Mouse (Mus musculus) midbrain, embryonic 14.5 days (tissue): Measurements from ENCODE around the gene Inf2. TPM values are rescaled to one million over a fixed set of nuclear protein-coding genes. Genes with fewer than 3 reads are reported as not detected.

Experiments used
- ATAC-seq: fragments of 200-750 bp; cut with Nextera tagmentation; 2 replicates; pipeline ENCODE4 v1.8.0; 2017; ENCODE audit warnings: moderate number of reproducible peaks, moderate library complexity; ENCODE audit not compliant: low FRiP score, low TSS enrichment
- DNase-seq: peaks from one replicate; pipeline ENCODE4 v3.0.0-alpha.2; 2015
- H3K27ac ChIP-seq: fragments of 300-500 bp; sonication (generic); replicated peaks from 2 replicates; pipeline ENCODE4 v1.5.1; 2014; ENCODE audit warnings: mild to moderate bottlenecking, low read depth, low read length, moderate library complexity
- H3K27me3 ChIP-seq: fragments of 300-500 bp; sonication (generic); 2 replicates; pipeline ENCODE4 v1.6.1; 2014; ENCODE audit warnings: low read length, control low read depth, mixed read lengths; ENCODE audit not compliant: control insufficient read depth, insufficient read depth
- H3K36me3 ChIP-seq: fragments of 300-500 bp; sonication (generic); 2 replicates; pipeline ENCODE4 v1.6.1; 2014; ENCODE audit warnings: low read length, control low read depth; ENCODE audit not compliant: control insufficient read depth, insufficient read depth
- H3K4me1 ChIP-seq: fragments of 300-500 bp; sonication (generic); 2 replicates; pipeline ENCODE4 v1.6.1; 2014; ENCODE audit warnings: mild to moderate bottlenecking, antibody characterized with exemption, low read length, control low read depth; ENCODE audit not compliant: control insufficient read depth, insufficient read depth
- H3K4me2 ChIP-seq: fragments of 300-500 bp; sonication (generic); 2 replicates; pipeline ENCODE4 v1.6.1; 2014; ENCODE audit warnings: mild to moderate bottlenecking, low read length, moderate library complexity
- H3K4me3 ChIP-seq: fragments of 300-500 bp; sonication (generic); replicated peaks from 2 replicates; pipeline ENCODE4 v1.5.1; 2014; ENCODE audit warnings: low read depth, low read length
- H3K9ac ChIP-seq: fragments of 300-500 bp; sonication (generic); replicated peaks from 2 replicates; pipeline ENCODE4 v1.6.1; 2014; ENCODE audit warnings: mild to moderate bottlenecking, low read length, moderate library complexity
- H3K9me3 ChIP-seq: fragments of 300-500 bp; sonication (generic); 2 replicates; pipeline ENCODE4 v1.6.1; 2016; ENCODE audit warnings: low read length, control low read depth, mixed read lengths; ENCODE audit not compliant: control insufficient read depth
- WGBS: fragments of 180-500 bp; shearing (Covaris S2); extraction: QIAGEN DNeasy Blood & Tissue Kit; methylation state at CpG from one replicate; pipeline ENCODE4 v1.1.7; 2014; 5-methylcytosine and 5-hydroxymethylcytosine counted together
- polyA plus RNA-seq: library from polyadenylated mRNA; unstranded; fragments of >200 nt; fragmentation: Nextera tagmentation; extraction: Ambion mirVana; gene quantifications from 2 replicates; pipeline ENCODE4 v1.2.1, GENCODE M21; 2014

Gene Inf2
- polyA plus RNA-seq, 1 experiment from 2014 or later, result 1.6 TPM

DNA sequence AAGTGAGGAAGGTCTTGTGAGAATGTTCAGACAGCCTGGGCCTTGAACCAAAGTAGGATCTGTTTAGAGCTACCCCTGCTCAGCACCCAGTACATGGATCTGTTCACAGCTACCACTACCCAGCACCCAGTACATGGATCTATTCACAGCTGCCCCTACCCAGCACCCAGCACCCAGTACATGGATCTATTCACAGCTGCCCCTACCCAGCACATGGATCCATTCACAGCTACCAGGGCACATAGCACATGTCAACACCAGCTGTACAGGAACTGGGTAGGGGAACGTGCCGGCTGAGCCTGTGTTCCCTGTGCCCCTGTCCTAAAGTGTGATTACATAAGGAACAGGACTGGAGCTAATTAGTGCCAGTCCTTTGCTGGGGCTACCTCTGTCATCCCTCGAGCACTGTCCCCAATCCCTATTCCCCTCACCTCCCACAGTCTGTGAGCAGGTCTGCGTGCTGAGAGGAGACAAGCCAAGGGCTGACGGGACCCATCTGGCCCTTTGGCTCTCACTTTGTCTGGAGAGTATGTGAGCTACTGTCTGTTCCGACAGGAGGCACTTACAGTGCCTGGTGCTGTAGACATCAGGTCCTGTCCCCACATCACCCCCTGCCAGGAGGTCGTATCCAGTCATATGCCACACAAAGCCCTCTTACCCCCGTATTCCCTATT, 2.1 kb downstream of the Inf2 start:
- Histone ChIP-seq H3K4me1 (peaks cover 19% of the 10 kb centered on the region), H3K9ac (no peak overlapping the region), H3K9me3 (no peaks in the 10 kb centered on the region), H3K4me3 (no peak overlapping the region), H3K4me2 (no peak overlapping the region), H3K27me3 (peaks cover 39% of the 10 kb centered on the region), H3K27ac (no peak overlapping the region), H3K36me3 (no peaks in the 10 kb centered on the region)
- 83% methylated on average over 8 of the region's 8 CpGs for WGBS
- ATAC-seq, result no peak
- DNase-seq, result no peak

DNA sequence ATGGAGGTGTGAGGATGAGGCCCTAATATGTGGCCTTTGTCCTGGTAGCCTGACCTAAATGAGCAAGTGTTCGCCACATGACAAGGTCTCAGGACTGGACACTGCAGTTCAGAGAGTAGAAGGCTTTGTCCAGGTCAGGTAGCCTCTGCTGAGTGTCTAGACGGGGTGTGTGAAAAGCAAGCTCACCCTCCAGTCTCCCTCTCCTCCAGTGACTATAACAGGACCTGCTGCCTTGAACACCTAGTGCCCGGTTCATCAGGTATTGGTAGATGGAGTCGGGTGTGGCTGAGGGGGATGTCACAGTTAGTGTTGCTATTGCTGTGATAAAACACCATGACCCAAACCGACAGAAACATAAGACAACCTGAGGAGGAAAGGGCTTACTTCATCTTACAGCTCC, 2.7 kb downstream of the Inf2 start:
- 86% methylated on average over 5 of the region's 5 CpGs for WGBS
- ATAC-seq, result no peak
- H3K27me3 ChIP-seq, result peaks cover 39% of the 10 kb centered on the region

DNA sequence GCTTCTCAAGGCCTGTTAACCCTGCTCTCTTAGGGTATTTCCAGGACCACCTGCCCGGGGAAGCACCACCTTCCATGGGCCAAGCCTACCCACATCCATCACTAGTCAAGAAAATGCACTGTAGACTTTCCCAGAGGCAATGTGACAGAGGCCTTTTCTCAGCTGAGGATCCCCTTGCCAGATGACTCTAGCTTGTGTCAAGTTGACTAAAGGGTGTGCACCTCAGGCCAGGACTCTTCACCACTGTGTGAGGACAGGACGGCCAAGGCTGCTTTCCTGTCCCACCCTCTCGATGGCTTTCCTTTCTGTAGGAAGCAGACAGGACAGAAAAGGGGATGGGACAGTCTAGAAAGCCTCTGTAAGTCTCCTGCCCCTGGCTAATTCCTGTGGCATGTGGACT, 3.1 kb downstream of the Inf2 start:
- no peak overlapping the region for H3K4me3 ChIP-seq
- DNase-seq (no peak), ATAC-seq (no peak)
- WGBS, result 84% methylated on average over 3 of the region's 3 CpGs
- H3K9me3 ChIP-seq, result no peaks in the 10 kb centered on the region
- H3K4me1 ChIP-seq, result peaks cover 19% of the 10 kb centered on the region
- no peak overlapping the region for H3K27ac ChIP-seq
- no peaks in the 10 kb centered on the region for H3K36me3 ChIP-seq
- no peak overlapping the region for H3K9ac ChIP-seq
- peaks cover 39% of the 10 kb centered on the region for H3K27me3 ChIP-seq
- H3K4me2 ChIP-seq, result no peak overlapping the region

More for the DNA sequence above, 2.7 kb downstream of the Inf2 start:
- DNase-seq, result no peak
- Histone ChIP-seq H3K4me3 (no peak overlapping the region), H3K9ac (no peak overlapping the region), H3K36me3 (no peaks in the 10 kb centered on the region), H3K4me1 (peaks cover 19% of the 10 kb centered on the region), H3K9me3 (no peaks in the 10 kb centered on the region), H3K4me2 (no peak overlapping the region), H3K27ac (no peak overlapping the region)

DNA sequence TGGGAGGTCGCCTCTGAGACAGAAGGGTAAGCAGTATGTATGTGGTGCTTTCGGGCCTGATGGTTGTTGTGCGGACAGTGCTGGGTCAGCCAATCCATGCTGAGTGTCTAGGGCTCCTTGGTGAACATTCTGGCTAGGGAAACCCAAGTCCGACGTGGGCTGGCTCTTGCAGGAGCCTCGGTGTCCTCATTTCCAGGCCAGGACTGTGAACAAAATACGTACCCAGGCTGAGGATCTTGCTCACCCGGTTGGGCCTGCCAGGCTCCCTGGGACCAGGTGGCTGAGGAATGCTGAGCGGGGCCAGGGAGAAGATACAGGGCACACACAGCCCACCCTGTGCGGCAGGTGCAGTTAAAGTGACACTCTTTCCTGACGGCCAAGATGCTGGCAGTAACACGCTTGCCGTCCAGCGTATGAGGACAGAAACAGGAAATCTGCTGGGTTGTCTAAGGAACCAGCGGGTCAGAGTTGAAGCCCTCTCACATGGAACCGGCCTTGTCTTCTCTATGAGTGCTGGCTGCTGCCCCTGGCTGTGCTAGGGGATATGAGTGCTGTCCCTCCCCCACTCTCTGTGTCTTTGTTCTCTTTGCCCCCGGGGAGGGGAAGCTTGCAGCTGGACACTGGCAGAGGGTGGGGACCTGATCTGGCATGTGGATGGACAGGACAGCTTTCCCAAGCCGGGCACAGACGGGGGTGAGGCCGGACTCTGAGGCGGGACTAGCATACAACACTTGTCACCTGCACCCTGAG, 4.6 kb downstream of the Inf2 start:
- no peak overlapping the region for H3K4me2 ChIP-seq
- no peak overlapping the region for H3K4me3 ChIP-seq
- no peak overlapping the region for H3K27ac ChIP-seq
- DNase-seq, result no peak
- H3K9me3 ChIP-seq, result no peaks in the 10 kb centered on the region
- no peaks in the 10 kb centered on the region for H3K36me3 ChIP-seq
- peaks cover 17% of the 10 kb centered on the region for H3K4me1 ChIP-seq
- H3K27me3 ChIP-seq, result peaks cover 25% of the 10 kb centered on the region
- no peak overlapping the region for H3K9ac ChIP-seq
- 69% methylated on average over 21 of the region's 21 CpGs for whole genome bisulfite sequencing
- ATAC-seq, result no peak

DNA sequence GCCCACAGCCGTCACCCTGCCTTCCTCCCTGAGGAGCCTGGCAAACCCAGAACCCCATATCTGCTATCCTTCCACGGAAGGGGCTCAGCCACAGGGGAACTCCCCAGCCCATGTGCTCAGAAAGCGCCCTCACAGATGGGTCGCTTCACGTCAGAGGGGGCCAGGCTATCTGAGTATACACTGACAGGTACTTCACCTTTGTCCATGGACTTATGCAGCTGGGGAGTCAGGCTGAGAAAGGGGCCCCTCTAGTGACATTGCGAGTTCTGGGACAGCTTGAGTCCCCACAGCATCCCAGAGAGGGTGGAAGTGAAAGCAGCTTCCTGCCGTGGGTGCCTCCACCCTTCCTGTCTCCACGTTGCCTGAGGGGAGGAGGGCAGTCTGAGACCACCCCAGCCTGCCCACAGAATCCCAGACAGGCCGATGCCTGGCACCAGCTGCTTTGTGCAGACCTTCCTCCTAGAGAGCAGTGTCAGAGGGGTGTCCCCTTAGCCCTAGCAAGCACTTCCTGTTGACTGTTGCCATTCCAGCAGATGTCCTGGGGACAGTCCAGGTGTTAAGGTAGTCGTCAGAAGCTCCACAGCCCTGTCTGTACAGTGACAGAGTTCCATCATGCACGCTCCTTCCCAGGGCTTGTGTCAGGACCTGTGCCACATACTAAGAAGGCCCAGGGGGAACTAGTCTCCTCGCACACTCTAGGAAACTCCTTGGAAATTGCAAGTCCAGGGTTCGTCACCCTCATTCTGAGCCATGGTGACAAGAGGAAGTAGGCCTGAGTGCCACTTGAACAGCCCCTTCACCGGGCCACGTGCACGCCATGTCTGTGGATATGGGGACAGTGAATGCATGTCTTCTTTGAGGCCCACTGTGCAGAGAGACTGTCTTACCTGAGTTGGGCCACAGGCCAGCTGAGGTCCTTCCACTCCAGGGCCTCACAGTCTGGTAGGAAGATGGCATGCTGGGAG, 5.6 kb downstream of the Inf2 start:
- peaks cover 8% of the 10 kb centered on the region; the same call in 1 of the 2 replicates for H3K4me1 ChIP-seq
- H3K27me3 ChIP-seq, result peaks cover 15% of the 10 kb centered on the region
- H3K9ac ChIP-seq, result no peak overlapping the region
- no peak for ATAC-seq
- H3K27ac ChIP-seq, result no peak overlapping the region
- WGBS, result 77% methylated on average over 16 of the region's 16 CpGs
- DNase-seq, result no peak
- no peaks in the 10 kb centered on the region for H3K9me3 ChIP-seq
- H3K4me2 ChIP-seq, result no peak overlapping the region
- H3K36me3 ChIP-seq, result no peaks in the 10 kb centered on the region
- no peak overlapping the region for H3K4me3 ChIP-seq

DNA sequence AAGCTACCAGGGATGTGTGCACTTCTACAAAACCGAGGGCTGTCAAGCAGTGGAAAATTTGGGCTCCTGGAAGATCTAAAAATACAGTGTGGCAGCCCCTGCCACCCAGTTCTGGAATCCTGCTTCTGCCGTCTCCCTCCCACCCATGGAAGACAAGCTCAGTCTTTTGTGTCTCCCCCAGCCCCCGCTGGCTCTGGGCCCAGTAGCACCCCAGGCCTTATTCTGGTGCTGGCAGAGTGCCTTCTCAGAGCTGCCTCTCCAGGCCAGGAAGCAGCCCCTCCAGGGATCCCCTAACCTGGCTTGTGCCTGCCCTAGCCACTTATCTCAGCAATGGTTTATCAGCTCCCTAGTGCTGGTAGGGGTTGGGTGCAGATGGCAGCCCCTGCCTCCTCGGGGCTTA, 6.4 kb downstream of the Inf2 start:
- no peak for DNase-seq
- ATAC-seq, result no peak
- H3K27ac ChIP-seq, result no peak overlapping the region
- no peak overlapping the region for H3K4me3 ChIP-seq
- 54% methylated on average over 4 of the region's 4 CpGs for WGBS
- no peak overlapping the region for H3K9ac ChIP-seq
- H3K4me2 ChIP-seq, result no peak overlapping the region
- H3K36me3 ChIP-seq, result no peaks in the 10 kb centered on the region
- peaks cover 8% of the 10 kb centered on the region; the same call in 1 of the 2 replicates for H3K4me1 ChIP-seq
- H3K9me3 ChIP-seq, result no peaks in the 10 kb centered on the region
- 0 out of 2 replicates have a peak, but pooled peaks cover 7% of the 10 kb centered on the region for H3K27me3 ChIP-seq

DNA sequence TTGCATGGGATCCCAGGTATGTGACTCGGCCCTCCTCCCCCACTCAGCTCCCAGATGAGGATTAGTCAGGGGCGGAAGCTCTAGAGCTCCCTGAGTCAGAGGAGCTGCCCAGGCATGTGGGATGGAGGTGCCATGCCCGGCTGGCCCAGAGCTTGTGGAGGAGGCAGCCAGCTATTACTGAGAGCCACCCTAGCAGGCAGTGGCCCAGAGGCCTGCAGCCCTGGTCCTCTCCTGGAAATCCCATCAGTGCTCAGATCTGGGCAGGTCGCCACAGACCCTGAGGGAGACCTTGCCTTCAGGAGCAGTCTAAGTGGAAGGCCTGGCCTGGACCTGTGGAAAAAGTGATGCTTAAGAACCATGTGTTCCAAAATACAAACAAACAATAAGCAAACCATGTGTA, 7.0 kb downstream of the Inf2 start:
- no peak overlapping the region for H3K4me2 ChIP-seq
- ATAC-seq (no peak), DNase-seq (no peak)
- WGBS, result 67% methylated on average over 4 of the region's 4 CpGs
- H3K9me3 ChIP-seq, result no peaks in the 10 kb centered on the region
- no peaks in the 10 kb centered on the region for H3K36me3 ChIP-seq
- no peak overlapping the region for H3K27ac ChIP-seq
- H3K4me1 ChIP-seq, result peaks cover 8% of the 10 kb centered on the region; the same call in 1 of the 2 replicates
- 0 out of 2 replicates have a peak, but pooled peaks cover 2% of the 10 kb centered on the region for H3K27me3 ChIP-seq
- H3K4me3 ChIP-seq, result no peak overlapping the region
- H3K9ac ChIP-seq, result no peak overlapping the region

DNA sequence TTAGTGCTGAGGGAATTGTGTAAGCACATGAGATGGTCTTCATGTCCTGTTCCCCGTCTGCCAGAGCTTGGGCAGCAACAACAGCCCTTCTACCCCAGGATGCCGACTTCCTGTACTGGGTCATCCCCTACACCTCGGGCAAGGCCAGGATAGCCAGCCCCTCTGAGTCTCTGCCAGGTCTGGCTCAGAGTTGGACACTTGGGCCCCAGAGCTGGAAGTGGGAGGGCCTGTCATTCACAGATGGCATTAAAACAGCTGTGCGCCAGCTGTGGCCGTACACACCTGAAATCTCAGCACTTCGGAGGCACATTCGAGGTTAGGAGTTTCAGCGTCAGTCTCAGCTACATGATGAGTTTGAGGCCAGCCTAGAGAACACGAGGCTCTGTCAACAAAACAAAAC, 7.9 kb downstream of the Inf2 start:
- ATAC-seq (no peak), DNase-seq (no peak)
- no peak overlapping the region for H3K4me3 ChIP-seq
- H3K27ac ChIP-seq, result no peak overlapping the region
- no peaks in the 10 kb centered on the region for H3K9me3 ChIP-seq
- H3K36me3 ChIP-seq, result no peaks in the 10 kb centered on the region
- H3K27me3 ChIP-seq, result no peaks in the 10 kb centered on the region
- H3K9ac ChIP-seq, result no peak overlapping the region
- H3K4me1 ChIP-seq, result peaks cover 8% of the 10 kb centered on the region; the same call in 1 of the 2 replicates
- WGBS, result 78% methylated on average over 9 of the region's 9 CpGs
- no peak overlapping the region for H3K4me2 ChIP-seq
